26 mouse cellular contexts compared by ENCODE assay signal in the genomic region with DNA sequence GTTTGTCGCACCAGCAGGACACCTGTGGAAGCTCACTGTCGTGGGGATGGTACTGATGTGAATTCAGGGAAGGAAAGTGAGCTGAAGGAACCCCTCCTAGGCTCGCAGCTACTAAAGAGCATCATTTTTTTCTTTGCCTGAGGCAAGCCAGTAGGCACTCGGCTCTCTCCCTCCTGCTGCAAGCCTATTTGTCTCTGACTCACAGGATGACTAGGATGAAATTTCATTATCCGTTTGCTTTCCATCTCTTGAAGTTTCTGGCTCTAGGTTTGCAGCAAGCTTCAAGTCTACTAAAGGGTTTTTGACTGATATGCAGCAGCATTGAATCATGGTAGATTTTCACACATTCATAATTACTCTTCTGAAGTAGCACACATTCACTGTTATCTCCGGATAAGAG.
DNase-seq lines count a peak whose midpoint lies in the region; ATAC-seq and TF ChIP-seq lines count a peak whose summit lies in the region.
"Had no signal": no experiment of that assay in that cellular context is flagged by ENCODE, and none has a peak within 500 bp of the region (broad histone marks: within the 10 kb centered on the region; RNA-seq: fewer than 3 reads in every experiment).

No protein-coding gene starts in this region.

- H3K4me1 ChIP-seq in forebrain, postnatal 0 days (ENCODE audit: insufficient read depth), result no peaks in the 10 kb centered on the region; the same call in 1 of the 2 replicates
- H3K4me1 ChIP-seq in forebrain, embryonic 12.5 days, result 0 out of 2 replicates have a peak, but pooled peaks cover 5% of the 10 kb centered on the region
- H3K4me1 ChIP-seq: limb, embryonic 12.5 days; liver, embryonic 15.5 days had no signal

- H3K27me3 ChIP-seq in forebrain, postnatal 0 days (ENCODE audit: insufficient read depth, low read length), result no peaks in the 10 kb centered on the region
- H3K27me3 ChIP-seq in forebrain, embryonic 12.5 days, result no peaks in the 10 kb centered on the region
- H3K27me3 ChIP-seq: hindbrain, embryonic 13.5 days; limb, embryonic 12.5 days; liver, embryonic 15.5 days; neural tube, embryonic 13.5 days had no signal

- no peak for TF ChIP-seq CTCF in forebrain, postnatal 0 days (IDR thresholded peaks at IDR 0.05; ENCODE audit: low read depth)

- H3K9me3 ChIP-seq in forebrain, postnatal 0 days (ENCODE audit: low read length), result no peaks in the 10 kb centered on the region
- no peaks in the 10 kb centered on the region for H3K9me3 ChIP-seq in forebrain, embryonic 12.5 days
- H3K9me3 ChIP-seq: hindbrain, embryonic 13.5 days; limb, embryonic 12.5 days; liver, embryonic 15.5 days; neural tube, embryonic 13.5 days had no signal

- no peak overlapping the region for H3K27ac ChIP-seq in forebrain, postnatal 0 days (ENCODE audit: low read depth, low read length)
- H3K27ac ChIP-seq in forebrain, embryonic 12.5 days, result no peak overlapping the region
- H3K27ac ChIP-seq: hindbrain, embryonic 13.5 days; limb, embryonic 12.5 days; liver, embryonic 15.5 days; neural tube, embryonic 13.5 days had no signal

- DNase-seq in forebrain, postnatal 0 days, result peak; percentile 8
- DNase-seq in layer of hippocampus, adult 9-11 months, result peak; percentile 12
- no peak for DNase-seq in layer of hippocampus, postnatal 10 days (ENCODE audit: low spot score in 2 of 2)
- peak; percentile 48 for DNase-seq in right cerebral cortex, adult 18-20 months
- no peak for DNase-seq in right cerebral cortex, postnatal 14 days
- DNase-seq: cerebellum, adult 8-10 months; cerebellum, postnatal 25 days; gastrocnemius, postnatal 14 days; heart, adult 18-20 months; heart, postnatal 4 days; kidney, adult 8-10 months; kidney, postnatal 10 days; lung, embryonic 14.5 days; spleen, adult 18-20 months; thymus, adult 2 months; thymus, postnatal 4 days had no signal

- H3K36me3 ChIP-seq in forebrain, postnatal 0 days (ENCODE audit: insufficient read depth), result no peaks in the 10 kb centered on the region
- H3K36me3 ChIP-seq in forebrain, embryonic 12.5 days (replicated peaks), result no peaks in the 10 kb centered on the region
- H3K36me3 ChIP-seq: hindbrain, embryonic 13.5 days; limb, embryonic 12.5 days; liver, embryonic 15.5 days; neural tube, embryonic 13.5 days had no signal

- ATAC-seq in forebrain, postnatal 0 days, result no peak
- ATAC-seq in forebrain, embryonic 12.5 days (ENCODE audit: low FRiP score), result no peak
- ATAC-seq in megakaryocyte progenitor cell, adult 5-6 weeks (replicated peaks; ENCODE audit: poor library complexity), result no peak
- ATAC-seq: forebrain, embryonic 14.5 days; intestine, embryonic 16.5 days had no signal

- H3K4me3 ChIP-seq in forebrain, postnatal 0 days (ENCODE audit: low read depth, low read length), result no peak overlapping the region
- H3K4me3 ChIP-seq in forebrain, embryonic 12.5 days (replicated peaks), result no peak overlapping the region
- H3K4me3 ChIP-seq: hindbrain, embryonic 13.5 days; limb, embryonic 12.5 days; liver, embryonic 15.5 days; neural tube, embryonic 13.5 days had no signal

- no peak overlapping the region for H3K9ac ChIP-seq in forebrain, postnatal 0 days
- no peak overlapping the region for H3K9ac ChIP-seq in forebrain, embryonic 12.5 days
- H3K9ac ChIP-seq: hindbrain, embryonic 13.5 days; limb, embryonic 12.5 days; liver, embryonic 15.5 days; lung, embryonic 14.5 days; neural tube, embryonic 13.5 days had no signal

- 66% methylated on average over 6 of the region's 6 CpGs for WGBS in forebrain, postnatal 0 days
- 65% methylated on average over 6 of the region's 6 CpGs for WGBS in forebrain, embryonic 12.5 days

- H3K4me2 ChIP-seq in forebrain, postnatal 0 days (ENCODE audit: low read depth), result no peak overlapping the region
- H3K4me2 ChIP-seq in forebrain, embryonic 12.5 days, result no peak overlapping the region
- H3K4me2 ChIP-seq: heart, embryonic 11.5 days; hindbrain, embryonic 13.5 days; limb, embryonic 12.5 days; liver, embryonic 15.5 days; lung, embryonic 14.5 days; midbrain, embryonic 11.5 days; neural tube, embryonic 13.5 days had no signal

Comparison
In these comparisons a context has a peak if more than half of its experiments do, and no peak if none do; other contexts are left out.
1. DNase-seq: peak in forebrain, postnatal 0 days (single experiment), layer of hippocampus, adult 9-11 months (single experiment) and right cerebral cortex, adult 18-20 months (single experiment); none in layer of hippocampus, postnatal 10 days (0 of 2) and right cerebral cortex, postnatal 14 days (single experiment).